Mouse (Mus musculus) heart, embryonic 10.5 days (tissue): Measurements from ENCODE around the gene Ak8. TPM values are rescaled to one million over a fixed set of nuclear protein-coding genes. Genes with fewer than 3 reads are reported as not detected.

Source experiments
- microRNA-seq: library from miRNA; unstranded; fragments of <30 nt; microRNA quantifications from one replicate; pipeline ENCODE4, GENCODE M21; 2017
- polyA plus RNA-seq: library from polyadenylated mRNA; unstranded; fragments of >200 nt; fragmentation: Nextera tagmentation; extraction: Ambion mirVana; gene quantifications from 2 replicates; pipeline ENCODE4 v1.2.1, GENCODE M21; 2016

Ak8 gene
- polyA plus RNA-seq, 1 experiment from 2014 or later = 1.1 TPM

Small RNAs within 50 kb of the gene (microRNA-seq; reads per million reads assigned to microRNA genes)
- gene Mir3088 = 1.5 reads per million

Other genes with a start within 250 kb of the Ak8 start
- 0.54 and 0.72 TPM in 2 replicates for gene 1700007K13Rik, start 233.8 kb upstream of the Ak8 start, polyA plus RNA-seq
- gene Mrps2, start 232.1 kb upstream of the Ak8 start, polyA plus RNA-seq = 60.7 and 67.7 TPM in 2 replicates
- 0.13 TPM in 1 of 2 replicates, not detected in the other for gene Gbgt1, start 203.3 kb upstream of the Ak8 start, polyA plus RNA-seq
- gene Gm10134, start 194.1 kb upstream of the Ak8 start, polyA plus RNA-seq = not detected in 2 replicates
- gene Ralgds, start 187.0 kb upstream of the Ak8 start, polyA plus RNA-seq = 11.6 and 20.5 TPM in 2 replicates
- gene Cel, start 136.8 kb upstream of the Ak8 start, polyA plus RNA-seq = not detected in 2 replicates
- gene Gtf3c5, start 116.4 kb upstream of the Ak8 start, polyA plus RNA-seq = 37.0 and 45.2 TPM in 2 replicates
- gene Gfi1b, start 78.2 kb upstream of the Ak8 start, polyA plus RNA-seq = 11.0 and 12.2 TPM in 2 replicates
- gene Tsc1, start 58.9 kb upstream of the Ak8 start, polyA plus RNA-seq = 17.8 and 23.8 TPM in 2 replicates
- 3.2 and 4.7 TPM in 2 replicates for gene Spaca9, start 437 bp upstream of the Ak8 start, polyA plus RNA-seq
- 12.8 and 15.4 TPM in 2 replicates for gene Gtf3c4, start 140.2 kb downstream of the Ak8 start, polyA plus RNA-seq
- 13.8 and 15.0 TPM in 2 replicates for gene Ddx31, start 140.2 kb downstream of the Ak8 start, polyA plus RNA-seq
- gene Barhl1, start 216.5 kb downstream of the Ak8 start, polyA plus RNA-seq = not detected in 2 replicates